Mouse (Mus musculus): ENCODE measurements around the gene Med18.

Gene Med18

GRCm38 (mm10) chr4:132463430-132464254, at the start of gene Med18:
Gene Med18, minus strand, starts transcription at chr4:132463921.
- DNase-seq (ENCODE audit: low spot score), result peak; percentile 93

GRCm38 (mm10) chr4:132512080-132512479, 48.4 kb upstream of the Med18 start:
- DNase-seq (ENCODE audit: low spot score), result no peak

GRCm38 (mm10) chr4:132510352-132510798, 46.7 kb upstream of the Med18 start, which contains the start of gene Sesn2:
Gene Sesn2, minus strand, starts transcription at chr4:132510501.
- peak; percentile 97 for DNase-seq (ENCODE audit: low spot score)

GRCm38 (mm10) chr4:132509621-132510296, 46.0 kb upstream of the Med18 start:
- peak; percentile 85 for DNase-seq (ENCODE audit: low spot score)

GRCm38 (mm10) chr4:132507210-132507609, 43.5 kb upstream of the Med18 start:
- no peak for DNase-seq (ENCODE audit: low spot score)

- DNase-seq (ENCODE audit: low spot score), result no peak
Observed at GRCm38 (mm10) chr4:132506250-132506649, 42.5 kb upstream of the Med18 start.

GRCm38 (mm10) chr4:132505800-132506199, 42.1 kb upstream of the Med18 start:
- no peak for DNase-seq (ENCODE audit: low spot score)

GRCm38 (mm10) chr4:132505034-132505738, 41.5 kb upstream of the Med18 start:
- DNase-seq (ENCODE audit: low spot score), result peak; percentile 68

- no peak for DNase-seq (ENCODE audit: low spot score)
Observed at GRCm38 (mm10) chr4:132503344-132503743, 39.6 kb upstream of the Med18 start.

GRCm38 (mm10) chr4:132501639-132502038, 37.9 kb upstream of the Med18 start:
- DNase-seq (ENCODE audit: low spot score), result no peak

- no peak for DNase-seq (ENCODE audit: low spot score)
Observed at GRCm38 (mm10) chr4:132494271-132494918, 30.7 kb upstream of the Med18 start.

- no peak for DNase-seq (ENCODE audit: low spot score)
Observed at GRCm38 (mm10) chr4:132492178-132493060, 28.7 kb upstream of the Med18 start.

- DNase-seq (ENCODE audit: low spot score), result no peak
Observed at GRCm38 (mm10) chr4:132491748-132492147, 28.0 kb upstream of the Med18 start.

- DNase-seq (ENCODE audit: low spot score), result no peak
Observed at GRCm38 (mm10) chr4:132491057-132491456, 27.3 kb upstream of the Med18 start.

- no peak for DNase-seq (ENCODE audit: low spot score)
Observed at GRCm38 (mm10) chr4:132490273-132491010, 26.7 kb upstream of the Med18 start.

- no peak for DNase-seq (ENCODE audit: low spot score)
Observed at GRCm38 (mm10) chr4:132488976-132489375, 25.3 kb upstream of the Med18 start.

GRCm38 (mm10) chr4:132488521-132488920, 24.8 kb upstream of the Med18 start:
- no peak for DNase-seq (ENCODE audit: low spot score)

- no peak for DNase-seq (ENCODE audit: low spot score)
Observed at GRCm38 (mm10) chr4:132484820-132485219, 21.1 kb upstream of the Med18 start.

GRCm38 (mm10) chr4:132484231-132484630, 20.5 kb upstream of the Med18 start:
- DNase-seq (ENCODE audit: low spot score), result no peak

GRCm38 (mm10) chr4:132482956-132483608, 19.4 kb upstream of the Med18 start:
- DNase-seq (ENCODE audit: low spot score), result no peak
